Mouse (Mus musculus) lung, postnatal 0 days (tissue): ENCODE measurements at regions not wholly inside any gene's neighbourhood (a gene's known extent, or its start where the extent isn't known, plus 50 kb on each side); places are given as distances from the start of the nearest gene placed in this dataset.

Source experiments
- CTCF ChIP-seq: IDR thresholded peaks from 2 replicates; pipeline ENCODE4 v1.5.1; 2016; ENCODE audit warnings: antibody characterized with exemption, mild to moderate bottlenecking
- EP300 ChIP-seq: IDR thresholded peaks from 2 replicates; pipeline ENCODE4 v1.6.1; 2016; ENCODE audit warnings: antibody characterized with exemption, mild to moderate bottlenecking, control low read depth

DNA sequence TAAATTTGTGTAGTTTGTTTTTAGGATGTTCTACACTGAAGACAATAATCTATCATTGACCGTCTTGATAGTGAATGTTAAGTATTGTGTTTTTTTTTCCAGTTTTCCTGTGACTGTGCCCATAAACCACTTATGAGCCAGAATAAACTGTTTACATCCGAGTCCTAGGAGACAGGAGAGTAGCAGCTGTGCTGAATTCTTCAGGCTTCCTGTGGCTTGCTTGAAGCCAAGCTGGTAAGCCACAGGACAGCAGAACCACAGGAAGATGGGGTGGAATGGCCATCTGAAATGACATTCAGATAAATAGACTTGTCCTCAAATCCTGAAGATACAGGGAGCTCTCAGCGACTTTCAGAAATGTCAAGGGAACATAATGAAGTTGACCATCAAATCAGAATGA is 428.1 kb upstream of the Gria1 start:
- TF ChIP-seq EP300 (no peak), CTCF (no peak)
